ENCODE assay signal across 7 mouse cellular contexts in the genomic region with DNA sequence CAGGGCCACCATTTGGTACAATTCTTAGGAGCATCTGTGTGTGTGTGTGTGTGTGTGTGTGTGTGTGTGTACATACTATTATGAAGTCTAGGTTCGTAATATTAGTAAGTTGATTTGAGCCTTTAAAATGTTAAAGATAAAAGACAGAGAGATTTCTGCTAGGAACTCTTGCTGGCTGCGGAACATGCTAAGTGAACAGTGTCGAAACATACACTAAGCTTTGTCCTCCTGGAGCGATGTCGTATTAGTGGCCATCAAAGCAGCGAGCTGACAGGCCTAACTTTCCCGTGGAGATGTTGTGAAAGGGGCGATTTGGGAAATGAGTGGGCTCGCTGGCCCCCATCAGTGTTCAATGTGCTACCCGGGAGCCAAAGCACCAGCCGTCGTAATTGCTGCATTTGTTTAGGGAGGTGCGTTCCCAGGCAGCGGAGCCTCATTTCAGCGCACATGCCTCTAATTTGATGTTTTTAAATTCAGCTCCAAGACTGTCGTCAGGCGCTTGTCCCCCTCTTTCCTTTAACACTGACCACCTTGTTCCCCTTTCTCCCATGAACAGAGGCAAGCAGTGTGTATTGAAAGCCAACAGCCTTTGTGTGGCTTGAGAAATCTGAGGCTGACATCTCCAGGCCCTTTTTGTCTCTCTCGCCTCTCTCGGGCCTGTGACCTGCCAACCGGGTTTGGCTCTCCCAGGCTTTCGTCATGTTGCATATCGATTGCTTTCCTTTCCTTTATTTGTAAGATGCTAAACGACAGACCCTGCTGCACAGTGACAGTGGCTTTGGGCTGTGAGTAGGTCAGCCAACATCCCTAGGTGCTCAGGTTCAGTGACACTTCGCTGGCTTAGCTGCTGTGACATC.
A peak's percentile ranks its signal among the peaks of the same experiment; 100 is the strongest.
DNase-seq lines count a peak whose midpoint lies in the region; ATAC-seq lines count a peak whose summit lies in the region.

No protein-coding gene starts in this region.

- no peaks in the 10 kb centered on the region for H3K27me3 ChIP-seq in embryonic facial prominence, embryonic 10.5 days (replicated peaks; ENCODE audit: low read depth, poor library complexity, severe bottlenecking)

- H3K9me3 ChIP-seq in embryonic facial prominence, embryonic 10.5 days = no peaks in the 10 kb centered on the region

- peaks cover 32% of the 10 kb centered on the region for H3K4me1 ChIP-seq in embryonic facial prominence, embryonic 10.5 days

- ATAC-seq in erythroblast, adult 5-6 weeks (replicated peaks; ENCODE audit: low FRiP score, poor library complexity, severe bottlenecking) = no peak
- ATAC-seq in monocyte, adult 5-6 weeks (replicated peaks; ENCODE audit: insufficient number of reproducible peaks, low FRiP score, low TSS enrichment, poor library complexity, severe bottlenecking) = no peak

- no peaks in the 10 kb centered on the region for H3K36me3 ChIP-seq in embryonic facial prominence, embryonic 10.5 days (replicated peaks)

- intact Hi-C loops in left cerebral cortex, postnatal 36 days (cut with DNase I) = no loop called here

- DNase-seq in embryonic facial prominence, embryonic 10.5 days (ENCODE audit: low spot score) = peak; percentile 44
- peak; percentile 22 to 42 for DNase-seq in frontal cortex, postnatal 14 days (ENCODE audit: low spot score in 2 of 2)
- DNase-seq in left cerebral cortex, postnatal 36 days (ENCODE audit: low spot score in 2 of 2) = peak; percentile 9 to 10
- DNase-seq in neural tube, embryonic 10.5 days (ENCODE audit: extremely low spot score, low spot score) = peak; percentile 24
- no peak for DNase-seq in kidney, postnatal 25 days

- peak overlapping the region; percentile 81 for H3K27ac ChIP-seq in embryonic facial prominence, embryonic 10.5 days (replicated peaks)

- 39% methylated on average over 24 of the region's 24 CpGs for WGBS in embryonic facial prominence, embryonic 10.5 days

- H3K4me3 ChIP-seq in embryonic facial prominence, embryonic 10.5 days = 0 out of 2 replicates have a peak overlapping the region, but pooled peaks have one; percentile 5

Comparison
In these comparisons a context has a peak if more than half of its experiments do, and no peak if none do; other contexts are left out.
1. DNase-seq: peak in embryonic facial prominence, embryonic 10.5 days (single experiment), frontal cortex, postnatal 14 days (2 of 2), left cerebral cortex, postnatal 36 days (2 of 2) and neural tube, embryonic 10.5 days (single experiment); none in kidney, postnatal 25 days (0 of 2).